Mouse (Mus musculus): Measurements from ENCODE around the gene Trio. TPM values are rescaled to one million over a fixed set of nuclear protein-coding genes. Genes with fewer than 3 reads are reported as not detected.

Trio gene
- polyA plus RNA-seq, 1 experiment from 2014 or later, result 5.1 TPM

DNA sequence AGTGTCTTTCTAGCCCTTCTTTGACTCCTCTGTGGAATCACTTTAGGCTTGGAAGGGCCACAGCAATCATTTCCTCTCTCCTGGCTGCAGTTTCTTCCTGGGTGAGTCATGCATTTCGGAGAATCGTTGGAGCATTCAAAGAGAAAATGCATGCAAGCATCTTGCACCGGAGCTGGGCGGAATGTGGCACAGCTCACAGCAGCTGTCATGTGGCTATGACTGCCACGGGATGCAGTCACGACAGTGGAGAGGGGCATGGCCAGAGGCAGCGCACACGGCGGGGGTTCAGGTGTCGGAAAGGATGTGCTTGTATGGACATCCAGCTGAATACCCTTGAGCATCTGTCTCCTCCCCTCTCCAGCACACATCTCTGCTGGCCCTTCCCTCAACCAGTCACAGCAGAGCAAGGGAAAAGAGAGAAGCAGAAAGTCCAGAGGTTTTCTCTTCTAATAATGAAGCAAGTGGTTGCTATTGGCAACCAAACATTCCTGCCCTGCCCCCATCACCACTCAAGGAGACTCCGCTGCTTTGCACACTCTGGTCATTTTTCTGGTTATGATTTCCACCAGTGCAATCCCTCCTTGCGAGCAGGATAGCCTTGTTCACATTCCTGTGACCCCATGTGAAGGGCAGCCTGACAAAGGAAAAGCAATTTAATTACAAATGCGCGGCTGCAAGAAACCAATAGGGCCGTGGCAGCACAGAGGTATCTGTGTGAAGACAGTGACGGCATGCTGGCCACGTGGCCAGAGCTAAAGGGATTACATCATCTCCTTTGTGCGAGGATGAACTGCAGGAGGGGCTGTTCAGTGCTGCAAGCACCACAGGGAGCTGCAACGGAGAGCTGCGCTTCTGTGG lies 88.4 kb downstream of the Trio start:
- no peaks in the 10 kb centered on the region for H3K9me3 ChIP-seq (ENCODE audit: low read length)
- DNase-seq (peak; percentile 45), ATAC-seq (peak; percentile 88)
- WGBS (ENCODE audit: insufficient replicate concordance), result 41% methylated on average over 20 of the region's 20 CpGs
- H3K27ac ChIP-seq (ENCODE audit: low read depth), result 0 out of 2 replicates have a peak overlapping the region, but pooled peaks have one; percentile 18
- H3K9ac ChIP-seq (replicated peaks), result no peak overlapping the region
- TF ChIP-seq CTCF (IDR thresholded peaks at IDR 0.05; ENCODE audit: low read depth) (peak; percentile 37), EP300 (IDR thresholded peaks at IDR 0.05; ENCODE audit: low read depth) (no peak)
- H3K4me3 ChIP-seq (ENCODE audit: low read depth, low read length), result peak overlapping the region; percentile 10; the same call in 1 of the 2 replicates
- H3K36me3 ChIP-seq (replicated peaks; ENCODE audit: insufficient read depth, low read length), result no peaks in the 10 kb centered on the region
- peak overlapping the region; percentile 37 for H3K4me2 ChIP-seq (ENCODE audit: low read depth, low read length)
- H3K4me1 ChIP-seq (ENCODE audit: insufficient read depth), result peaks cover 17% of the 10 kb centered on the region
- no peaks in the 10 kb centered on the region for H3K27me3 ChIP-seq (ENCODE audit: insufficient read depth, low read length)

DNA sequence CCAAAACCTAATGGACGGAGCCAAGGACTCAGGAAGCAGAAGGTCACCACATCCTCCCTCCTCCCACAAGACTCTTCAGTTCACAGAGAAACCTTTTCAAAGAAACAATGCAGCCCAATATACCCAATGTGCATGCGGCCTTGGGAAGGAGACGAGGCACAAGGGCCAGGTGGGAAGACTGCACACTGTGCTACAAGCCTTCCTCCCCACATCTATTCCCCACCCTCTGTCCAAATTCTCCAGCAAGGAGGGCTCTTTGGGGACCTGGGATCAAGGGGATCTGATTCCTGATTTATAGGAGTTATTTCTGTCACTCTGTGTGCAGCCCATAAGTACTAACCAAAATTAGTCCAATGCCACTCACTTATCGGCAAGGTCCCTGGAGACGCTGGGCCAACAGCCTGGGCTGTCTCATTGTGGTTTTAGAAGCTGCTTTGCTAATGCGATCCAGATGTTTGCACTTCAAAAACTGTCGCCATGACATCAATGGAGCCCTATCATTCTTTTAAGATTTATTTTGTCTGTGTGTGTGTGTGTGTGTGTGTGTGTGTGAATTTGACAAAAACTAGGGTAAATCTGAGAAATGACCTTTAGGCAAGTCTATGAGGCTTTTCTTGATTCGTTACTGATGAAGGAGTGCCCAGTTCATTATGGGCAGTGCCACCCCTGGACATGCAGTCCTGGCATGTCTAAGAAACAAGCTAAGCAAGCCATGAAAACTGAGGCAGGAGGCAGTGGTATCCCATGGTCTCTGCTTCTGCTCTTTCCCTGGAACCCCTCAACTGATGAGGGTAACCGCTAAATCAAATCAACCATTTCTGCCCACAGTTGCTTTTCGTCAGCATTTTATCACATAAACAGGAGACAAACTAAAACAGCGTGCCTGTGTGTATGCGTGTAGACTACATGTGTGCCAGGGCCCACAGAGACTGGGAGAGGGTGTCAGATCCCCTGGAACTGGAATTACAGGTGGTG lies 89.6 kb downstream of the Trio start:
- Histone ChIP-seq H3K4me3 (ENCODE audit: low read depth, low read length) (no peak overlapping the region), H3K36me3 (replicated peaks; ENCODE audit: insufficient read depth, low read length) (no peaks in the 10 kb centered on the region), H3K27ac (ENCODE audit: low read depth) (no peak overlapping the region), H3K9ac (replicated peaks) (no peak overlapping the region), H3K4me2 (ENCODE audit: low read depth, low read length) (no peak overlapping the region), H3K27me3 (ENCODE audit: insufficient read depth, low read length) (no peaks in the 10 kb centered on the region), H3K4me1 (ENCODE audit: insufficient read depth) (peaks cover 19% of the 10 kb centered on the region), H3K9me3 (ENCODE audit: low read length) (no peaks in the 10 kb centered on the region)
- DNase-seq (no peak), ATAC-seq (no peak)
- 69% methylated on average over 12 of the region's 12 CpGs for WGBS (ENCODE audit: insufficient replicate concordance)
- no peak for TF ChIP-seq CTCF (IDR thresholded peaks at IDR 0.05; ENCODE audit: low read depth)
- TF ChIP-seq EP300 (IDR thresholded peaks at IDR 0.05; ENCODE audit: low read depth), result no peak

DNA sequence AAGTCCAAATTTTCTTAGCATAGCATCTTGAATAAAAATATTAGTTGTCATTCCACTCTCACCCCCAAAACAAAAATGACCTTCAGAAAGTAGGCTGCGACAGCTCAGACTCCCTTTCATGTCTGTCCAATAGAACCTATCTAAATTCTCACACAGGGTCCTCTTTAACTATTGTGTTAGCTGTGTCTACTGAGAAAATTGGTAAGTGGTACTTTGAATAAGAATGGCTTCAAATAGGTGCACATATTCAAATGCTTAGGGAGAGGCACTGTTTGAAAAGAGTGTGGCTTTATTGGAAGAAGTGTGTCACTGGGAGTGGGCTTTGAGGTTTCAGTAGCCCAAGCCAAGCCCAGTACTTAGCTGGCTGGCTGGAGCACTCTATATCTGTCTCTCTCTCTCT lies 92.4 kb downstream of the Trio start:
- Histone ChIP-seq H3K4me1 (ENCODE audit: insufficient read depth) (peaks cover 11% of the 10 kb centered on the region), H3K4me3 (ENCODE audit: low read depth, low read length) (no peak overlapping the region), H3K9ac (replicated peaks) (no peak overlapping the region), H3K4me2 (ENCODE audit: low read depth, low read length) (no peak overlapping the region), H3K9me3 (ENCODE audit: low read length) (no peaks in the 10 kb centered on the region), H3K27ac (ENCODE audit: low read depth) (no peak overlapping the region), H3K36me3 (replicated peaks; ENCODE audit: insufficient read depth, low read length) (no peaks in the 10 kb centered on the region), H3K27me3 (ENCODE audit: insufficient read depth, low read length) (no peaks in the 10 kb centered on the region)
- WGBS (ENCODE audit: insufficient replicate concordance), result 81% methylated on average over 1 of the region's 1 CpGs
- TF ChIP-seq CTCF (IDR thresholded peaks at IDR 0.05; ENCODE audit: low read depth), result no peak
- TF ChIP-seq EP300 (IDR thresholded peaks at IDR 0.05; ENCODE audit: low read depth), result no peak
- DNase-seq (no peak), ATAC-seq (no peak)

DNA sequence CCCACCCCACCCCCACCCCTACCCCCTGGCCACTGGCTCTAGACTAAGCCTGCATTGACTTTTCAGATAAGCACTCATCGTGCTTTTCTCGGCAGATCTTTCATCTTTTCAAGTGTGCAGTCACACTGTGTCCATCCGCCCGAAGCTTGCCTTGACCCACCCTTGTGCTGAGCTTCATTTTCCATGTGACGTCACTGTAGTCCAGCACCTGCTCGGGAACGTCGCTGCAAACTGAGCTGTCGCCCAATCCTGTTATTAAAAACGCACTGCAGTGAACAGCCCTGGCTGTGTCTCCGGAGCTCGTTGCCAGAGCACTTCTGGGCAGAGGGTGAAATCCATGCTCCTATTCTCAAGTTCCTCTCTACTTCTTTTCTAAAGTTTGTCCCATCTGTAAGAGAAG lies 93.8 kb downstream of the Trio start:
- no peak for TF ChIP-seq EP300 (IDR thresholded peaks at IDR 0.05; ENCODE audit: low read depth)
- no peak for TF ChIP-seq CTCF (IDR thresholded peaks at IDR 0.05; ENCODE audit: low read depth)
- Histone ChIP-seq H3K4me3 (ENCODE audit: low read depth, low read length) (no peak overlapping the region), H3K36me3 (replicated peaks; ENCODE audit: insufficient read depth, low read length) (no peaks in the 10 kb centered on the region), H3K4me1 (ENCODE audit: insufficient read depth) (peaks cover 4% of the 10 kb centered on the region), H3K27ac (ENCODE audit: low read depth) (no peak overlapping the region), H3K27me3 (ENCODE audit: insufficient read depth, low read length) (no peaks in the 10 kb centered on the region), H3K9ac (replicated peaks) (no peak overlapping the region), H3K4me2 (ENCODE audit: low read depth, low read length) (peak overlapping the region; percentile 22; the same call in 1 of the 2 replicates), H3K9me3 (ENCODE audit: low read length) (no peaks in the 10 kb centered on the region)
- peak; percentile 69 for ATAC-seq
- WGBS (ENCODE audit: insufficient replicate concordance), result 61% methylated on average over 12 of the region's 12 CpGs
- DNase-seq, result no peak

DNA sequence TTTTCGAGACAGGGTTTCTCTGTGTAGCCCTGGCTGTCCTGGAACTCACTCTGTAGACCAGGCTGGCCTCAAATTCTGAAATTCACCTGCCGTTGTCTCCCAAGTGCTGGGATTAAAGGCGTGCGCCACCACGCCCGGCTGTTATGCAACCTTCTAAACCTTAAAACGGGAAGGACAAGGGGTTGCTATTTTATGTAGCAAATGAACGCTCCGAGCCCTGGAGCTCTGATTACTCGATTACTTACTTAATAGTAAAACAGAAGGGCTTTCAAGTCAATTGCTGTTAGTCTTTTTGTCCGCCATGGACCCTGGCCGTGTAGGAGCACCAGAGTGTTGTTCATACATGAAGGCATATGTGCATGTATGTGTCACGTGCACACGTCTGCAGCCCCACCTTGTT lies 94.2 kb downstream of the Trio start:
- TF ChIP-seq CTCF (IDR thresholded peaks at IDR 0.05; ENCODE audit: low read depth), result no peak
- no peak for TF ChIP-seq EP300 (IDR thresholded peaks at IDR 0.05; ENCODE audit: low read depth)
- Histone ChIP-seq H3K4me3 (ENCODE audit: low read depth, low read length) (no peak overlapping the region), H3K27me3 (ENCODE audit: insufficient read depth, low read length) (no peaks in the 10 kb centered on the region), H3K9ac (replicated peaks) (no peak overlapping the region), H3K9me3 (ENCODE audit: low read length) (no peaks in the 10 kb centered on the region), H3K36me3 (replicated peaks; ENCODE audit: insufficient read depth, low read length) (no peaks in the 10 kb centered on the region), H3K27ac (ENCODE audit: low read depth) (no peak overlapping the region), H3K4me1 (ENCODE audit: insufficient read depth) (peaks cover 5% of the 10 kb centered on the region), H3K4me2 (ENCODE audit: low read depth, low read length) (peak overlapping the region; percentile 22; the same call in 1 of the 2 replicates)
- 77% methylated on average over 14 of the region's 14 CpGs for WGBS (ENCODE audit: insufficient replicate concordance)
- DNase-seq (no peak), ATAC-seq (no peak)

DNA sequence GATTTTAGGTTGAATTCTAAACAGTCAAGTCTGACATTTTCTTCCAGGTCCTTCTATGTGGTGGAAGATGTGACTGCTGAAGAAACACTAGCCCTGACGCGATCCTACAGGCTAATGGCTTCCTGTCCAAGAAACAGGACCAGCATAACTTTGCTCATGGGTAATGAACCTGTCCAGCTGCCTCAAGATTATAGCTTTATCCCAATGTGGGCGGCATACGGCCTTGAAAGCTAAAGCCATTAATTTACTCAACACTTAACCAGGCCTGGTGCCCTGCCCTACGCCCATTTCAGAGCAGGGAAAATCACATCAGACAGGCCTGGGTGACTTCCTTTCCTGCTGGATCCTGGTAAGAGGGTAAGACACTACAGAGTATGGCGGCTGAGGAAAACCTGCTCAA lies 98.0 kb downstream of the Trio start:
- no peak for DNase-seq
- TF ChIP-seq CTCF (IDR thresholded peaks at IDR 0.05; ENCODE audit: low read depth) (no peak), EP300 (IDR thresholded peaks at IDR 0.05; ENCODE audit: low read depth) (no peak)
- H3K9me3 ChIP-seq (ENCODE audit: low read length), result no peaks in the 10 kb centered on the region
- H3K27ac ChIP-seq (ENCODE audit: low read depth), result no peak overlapping the region
- peaks cover 17% of the 10 kb centered on the region for H3K4me1 ChIP-seq (ENCODE audit: insufficient read depth)
- H3K4me2 ChIP-seq (ENCODE audit: low read depth, low read length), result no peak overlapping the region
- no peaks in the 10 kb centered on the region for H3K27me3 ChIP-seq (ENCODE audit: insufficient read depth, low read length)
- no peak overlapping the region for H3K4me3 ChIP-seq (ENCODE audit: low read depth, low read length)
- ATAC-seq, result no peak
- 82% methylated on average over 6 of the region's 6 CpGs for WGBS (ENCODE audit: insufficient replicate concordance)
- H3K9ac ChIP-seq (replicated peaks), result no peak overlapping the region
- no peaks in the 10 kb centered on the region for H3K36me3 ChIP-seq (replicated peaks; ENCODE audit: insufficient read depth, low read length)

Measured in liver, postnatal 0 days (tissue).